Mouse (Mus musculus): ENCODE measurements at regions not wholly inside any gene's neighbourhood (a gene's known extent, or its start where the extent isn't known, plus 50 kb on each side); places are given as distances from the start of the nearest gene placed in this dataset.

DNA sequence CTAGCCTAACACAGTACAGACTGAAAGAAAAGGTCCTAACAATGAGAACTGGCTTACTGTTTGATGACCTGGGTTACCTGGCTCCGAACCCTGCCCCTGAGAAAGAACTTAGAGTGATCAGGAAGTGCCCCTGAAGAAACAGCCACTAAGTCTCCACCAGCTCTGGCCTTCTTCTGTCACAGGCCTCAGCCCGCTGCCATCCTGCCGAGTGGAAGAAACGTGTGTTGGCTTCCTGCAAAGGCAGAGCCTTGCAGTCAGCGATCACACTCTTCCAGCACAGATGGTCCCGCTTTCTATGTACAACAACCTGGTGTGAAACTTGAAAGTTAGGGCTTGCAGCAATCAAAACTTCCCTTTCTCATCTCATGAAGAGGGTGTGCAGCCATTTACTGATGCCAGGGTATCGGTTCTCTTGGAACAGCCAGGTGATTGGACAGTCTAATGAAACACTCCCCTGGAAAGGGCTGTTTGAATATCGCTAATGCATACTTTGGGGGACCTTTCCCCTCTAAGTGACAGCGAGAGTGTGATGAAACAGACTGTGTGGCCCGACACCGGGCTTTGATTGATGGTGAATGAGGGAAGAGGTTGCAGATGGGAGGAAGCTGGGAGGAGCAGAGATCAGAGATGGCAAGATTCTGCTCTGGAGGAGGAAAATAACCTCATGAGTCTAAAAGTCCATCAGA lies 89.4 kb upstream of the Elac2 start:
- Histone ChIP-seq H3K27me3 (ENCODE audit: control insufficient read depth, insufficient read depth, low read length, poor library complexity, severe bottlenecking) (no peaks in the 10 kb centered on the region), H3K36me3 (ENCODE audit: control insufficient read depth, insufficient read depth, low read length, poor library complexity, severe bottlenecking) (no peaks in the 10 kb centered on the region)
- no peak for DNase-seq (ENCODE audit: low read depth, low spot score)

DNA sequence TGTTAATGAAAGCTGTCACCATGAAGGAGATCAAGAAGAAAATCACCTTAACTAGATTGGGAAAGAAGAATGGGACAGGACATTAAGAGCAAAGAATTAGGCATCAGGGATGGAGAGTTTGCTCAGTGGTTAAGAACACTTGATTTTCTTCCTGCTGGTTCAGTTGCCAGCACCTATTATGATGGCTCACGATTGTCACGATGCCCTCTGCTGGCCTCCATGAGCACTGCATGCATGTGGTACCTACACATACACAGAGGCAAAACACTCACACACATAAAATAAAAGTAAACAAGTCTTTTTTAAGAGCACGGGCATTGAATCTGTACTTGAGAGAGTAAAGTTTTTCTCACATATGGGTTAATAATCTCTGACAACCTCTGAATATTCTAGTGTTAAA lies 88.1 kb upstream of the Elac2 start:
- DNase-seq (ENCODE audit: low read depth, low spot score) = peak; percentile 33
- H3K27me3 ChIP-seq (ENCODE audit: control insufficient read depth, insufficient read depth, low read length, poor library complexity, severe bottlenecking) = no peaks in the 10 kb centered on the region
- H3K36me3 ChIP-seq (ENCODE audit: control insufficient read depth, insufficient read depth, low read length, poor library complexity, severe bottlenecking) = no peaks in the 10 kb centered on the region

DNA sequence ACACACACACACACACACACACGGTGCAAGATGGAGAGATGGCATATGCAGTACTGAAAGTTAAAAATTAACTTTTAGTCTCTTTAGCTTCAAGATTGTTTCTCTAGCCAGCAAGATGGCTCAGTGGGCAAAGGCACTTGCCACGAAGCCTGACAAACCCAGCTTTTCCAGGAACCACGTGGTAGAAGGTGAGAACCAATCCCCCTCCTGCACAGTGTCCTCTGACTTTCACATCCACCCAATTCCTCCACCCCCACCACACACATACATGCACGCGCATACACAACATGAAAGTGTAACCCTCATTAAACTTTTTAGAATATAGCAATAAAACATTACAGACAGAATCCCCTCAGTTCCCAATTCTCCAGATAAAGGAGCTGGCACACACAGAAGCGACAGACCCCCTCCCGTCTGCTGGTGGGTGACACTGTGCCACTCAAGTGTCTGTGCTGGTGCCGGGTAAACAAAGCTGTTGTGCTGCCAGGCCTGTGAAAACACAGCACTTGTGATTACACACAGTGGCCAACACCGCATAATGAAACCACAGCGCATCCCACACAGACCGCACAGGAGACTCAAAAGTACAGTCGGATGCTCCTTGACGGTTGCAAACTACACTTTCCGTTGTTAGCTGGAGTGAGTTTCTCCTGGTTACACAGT lies 82.9 kb upstream of the Elac2 start:
- no peaks in the 10 kb centered on the region for H3K36me3 ChIP-seq (ENCODE audit: control insufficient read depth, insufficient read depth, low read length, poor library complexity, severe bottlenecking)
- DNase-seq (ENCODE audit: low read depth, low spot score) = no peak
- H3K27me3 ChIP-seq (ENCODE audit: control insufficient read depth, insufficient read depth, low read length, poor library complexity, severe bottlenecking) = no peaks in the 10 kb centered on the region

DNA sequence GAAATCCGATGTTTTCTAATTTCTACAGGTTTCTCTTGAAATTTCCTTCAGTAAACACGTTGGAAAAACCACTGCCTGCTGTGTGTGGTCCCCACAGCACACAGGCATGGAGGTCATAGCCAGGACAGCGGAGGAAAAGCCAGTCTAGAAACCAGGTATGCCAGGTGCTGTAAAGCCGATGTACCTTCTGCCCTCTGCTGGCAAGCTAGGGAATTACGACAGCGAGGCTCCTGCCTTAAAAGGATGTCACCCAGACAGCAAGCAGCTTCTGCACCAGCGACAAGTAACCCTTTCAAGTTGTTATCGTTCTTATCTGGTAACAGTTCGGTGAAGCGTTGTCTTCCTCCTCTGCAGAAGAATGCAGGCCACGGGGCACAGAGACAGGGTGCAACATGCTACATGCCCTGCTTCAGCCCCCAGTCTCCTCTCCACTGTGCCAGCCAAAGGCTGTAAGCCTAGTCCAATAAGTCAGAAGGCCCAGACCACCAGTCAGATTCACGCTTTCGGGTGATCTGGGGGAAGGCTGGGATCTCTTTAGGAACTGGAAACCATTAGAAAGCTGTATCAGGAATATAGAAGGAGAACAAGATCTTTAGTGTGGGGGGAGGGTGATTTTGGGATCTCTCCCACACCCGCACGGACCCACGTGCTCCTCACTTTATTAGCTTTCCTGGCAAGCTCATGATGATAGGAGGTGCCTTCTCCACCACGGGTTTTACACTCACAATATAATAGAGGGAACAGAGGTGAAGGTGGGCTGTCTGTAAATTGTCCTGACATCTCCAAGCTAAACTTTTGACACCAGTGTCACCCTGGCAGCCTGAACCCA lies 79.9 kb upstream of the Elac2 start:
- peak; percentile 63 for DNase-seq (ENCODE audit: low read depth, low spot score)
- Histone ChIP-seq H3K36me3 (ENCODE audit: control insufficient read depth, insufficient read depth, low read length, poor library complexity, severe bottlenecking) (no peaks in the 10 kb centered on the region), H3K27me3 (ENCODE audit: control insufficient read depth, insufficient read depth, low read length, poor library complexity, severe bottlenecking) (no peaks in the 10 kb centered on the region)

DNA sequence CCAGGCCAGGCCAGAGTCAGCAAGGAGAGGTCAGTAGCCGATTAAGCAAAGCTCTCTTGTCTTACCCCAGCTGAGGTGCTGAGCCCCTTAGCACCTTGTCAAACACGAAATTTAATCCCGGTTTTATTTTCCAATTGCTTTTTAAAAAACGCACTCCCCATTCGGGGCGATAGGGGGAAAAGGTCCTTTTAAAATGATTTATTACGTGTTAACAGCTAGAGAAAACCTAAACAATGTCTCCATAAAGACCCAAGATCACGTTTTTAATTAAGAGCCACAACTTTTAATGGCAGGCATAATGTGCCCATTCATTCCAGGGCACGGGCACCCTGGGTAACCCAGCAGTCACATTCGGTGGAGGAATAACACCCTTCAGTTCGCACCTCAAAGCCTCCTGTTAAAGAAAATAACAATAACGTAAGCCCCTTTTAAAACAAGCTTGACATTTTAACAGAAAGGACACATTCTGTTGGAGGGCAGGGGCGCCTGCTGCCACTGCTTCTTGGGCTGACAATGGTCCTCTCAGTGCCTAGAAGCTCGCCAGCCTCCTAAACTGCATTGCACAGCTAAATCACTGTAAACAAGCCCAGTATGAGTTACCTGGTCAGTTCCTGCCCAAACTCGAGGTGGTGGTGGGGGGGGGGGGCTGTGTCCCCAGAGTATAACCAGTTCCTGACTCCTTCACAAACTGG lies 79.1 kb upstream of the Elac2 start:
- no peaks in the 10 kb centered on the region for H3K27me3 ChIP-seq (ENCODE audit: control insufficient read depth, insufficient read depth, low read length, poor library complexity, severe bottlenecking)
- DNase-seq (ENCODE audit: low read depth, low spot score) = no peak
- H3K36me3 ChIP-seq (ENCODE audit: control insufficient read depth, insufficient read depth, low read length, poor library complexity, severe bottlenecking) = no peaks in the 10 kb centered on the region

DNA sequence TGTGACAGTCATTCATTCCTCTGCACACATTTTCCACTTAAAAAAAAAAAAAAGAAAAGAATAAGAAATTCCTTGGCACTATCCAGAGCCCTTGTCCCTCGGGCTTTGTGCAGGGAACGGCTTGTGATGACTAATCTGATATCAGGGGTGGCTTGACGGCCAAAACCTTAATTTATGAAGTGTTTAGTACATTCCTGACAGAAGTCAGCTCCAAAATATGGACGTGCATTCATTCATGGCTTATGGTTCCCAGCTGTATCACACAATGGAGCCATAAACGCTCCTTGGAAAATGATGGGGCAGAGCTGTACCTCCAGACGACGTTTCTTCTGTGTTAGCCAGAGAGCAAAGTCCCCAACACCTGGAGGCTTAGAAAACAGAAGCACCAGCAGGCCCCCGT lies 62.1 kb upstream of the Elac2 start:
- DNase-seq (ENCODE audit: low read depth, low spot score) = no peak
- H3K36me3 ChIP-seq (ENCODE audit: control insufficient read depth, insufficient read depth, low read length, poor library complexity, severe bottlenecking) = no peaks in the 10 kb centered on the region

DNA sequence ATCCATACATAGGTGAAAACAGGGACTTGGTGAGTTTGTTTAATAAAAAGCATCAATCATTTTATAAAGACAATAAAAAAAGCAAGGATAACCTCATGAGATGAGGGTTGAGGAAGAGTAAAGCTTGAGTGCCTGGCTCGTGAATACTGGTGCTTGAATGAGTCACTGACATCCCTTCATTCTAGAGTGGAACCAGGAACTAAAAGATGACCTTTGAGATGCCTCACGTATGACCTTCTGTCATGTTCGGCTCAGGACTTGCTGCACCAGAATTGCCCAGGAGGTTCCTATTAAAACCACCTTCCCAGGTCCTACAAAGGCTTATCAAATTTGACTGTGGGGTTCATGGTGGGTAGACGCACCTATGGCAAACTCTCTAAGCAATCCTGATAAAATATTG lies 61.5 kb upstream of the Elac2 start:
- Histone ChIP-seq H3K36me3 (ENCODE audit: control insufficient read depth, insufficient read depth, low read length, poor library complexity, severe bottlenecking) (no peaks in the 10 kb centered on the region), H3K27me3 (ENCODE audit: control insufficient read depth, insufficient read depth, low read length, poor library complexity, severe bottlenecking) (no peaks in the 10 kb centered on the region)
- DNase-seq (ENCODE audit: low read depth, low spot score) = no peak

More for the DNA sequence above, 62.1 kb upstream of the Elac2 start:
- H3K27me3 ChIP-seq (ENCODE audit: control insufficient read depth, insufficient read depth, low read length, poor library complexity, severe bottlenecking) = no peaks in the 10 kb centered on the region

DNA sequence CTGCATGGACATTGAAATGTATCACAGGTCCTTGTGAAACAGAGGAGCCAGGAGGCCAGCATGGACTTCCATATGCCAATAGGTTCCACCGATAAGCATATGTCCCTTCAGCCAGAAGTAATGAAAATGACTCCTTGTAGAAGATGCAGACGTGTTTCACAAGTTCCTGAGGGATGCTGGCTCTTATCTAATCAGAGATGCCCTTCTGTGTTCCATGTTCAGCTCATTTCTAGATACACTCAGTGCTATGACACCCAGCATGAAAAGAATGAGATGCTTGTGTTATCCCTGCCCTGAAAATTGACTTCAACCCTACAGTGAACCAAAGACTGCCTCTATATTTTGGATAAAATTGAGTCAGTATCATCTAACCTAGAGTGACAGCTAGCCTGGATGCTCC lies 53.8 kb upstream of the Elac2 start:
- H3K27me3 ChIP-seq (ENCODE audit: control insufficient read depth, insufficient read depth, low read length, poor library complexity, severe bottlenecking) = no peaks in the 10 kb centered on the region
- no peaks in the 10 kb centered on the region for H3K36me3 ChIP-seq (ENCODE audit: control insufficient read depth, insufficient read depth, low read length, poor library complexity, severe bottlenecking)
- DNase-seq (ENCODE audit: low read depth, low spot score) = no peak

DNA sequence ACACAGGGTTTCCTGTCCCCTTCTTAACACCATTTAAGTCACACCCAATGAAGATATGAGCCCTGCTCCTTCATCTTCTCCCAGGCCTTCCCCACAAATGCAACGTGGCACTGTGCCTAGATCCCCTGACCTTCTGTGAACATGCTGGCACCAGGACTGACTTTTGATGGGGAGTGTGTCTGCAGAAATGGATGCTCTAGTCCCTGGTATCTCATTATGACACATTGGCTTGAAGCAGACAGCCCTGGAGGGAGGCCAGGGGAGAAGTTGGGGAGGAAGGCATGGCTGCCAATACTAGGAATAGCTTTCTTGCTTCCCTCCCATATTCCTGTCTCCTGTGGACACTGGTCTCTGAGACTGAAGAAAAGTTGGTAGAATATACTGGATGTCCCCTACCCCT lies 52.9 kb upstream of the Elac2 start:
- Histone ChIP-seq H3K27me3 (ENCODE audit: control insufficient read depth, insufficient read depth, low read length, poor library complexity, severe bottlenecking) (no peaks in the 10 kb centered on the region), H3K36me3 (ENCODE audit: control insufficient read depth, insufficient read depth, low read length, poor library complexity, severe bottlenecking) (no peaks in the 10 kb centered on the region)
- no peak for DNase-seq (ENCODE audit: low read depth, low spot score)
